Mouse (Mus musculus) embryonic fibroblast, embryonic 13.5 days (primary cell): ENCODE results near the gene Abcc2.

Experiments used
- CTCF ChIP-seq: IDR thresholded peaks from 2 replicates; pipeline ENCODE4 v1.5.1; 2011; ENCODE audit warnings: mild to moderate bottlenecking, control low read depth, low read length, moderate library complexity, borderline replicate concordance; ENCODE audit not compliant: insufficient read depth
- POLR2A ChIP-seq: IDR thresholded peaks from 2 replicates; pipeline ENCODE4 v1.6.1; 2011; ENCODE audit warnings: low read depth, mild to moderate bottlenecking, control low read depth, low read length, moderate library complexity

- TF ChIP-seq CTCF (no peak), POLR2A (no peak)
These were observed 13.5 kb downstream of the Abcc2 start for GRCm38 (mm10) chr19:43795511-43795910.
